Mouse (Mus musculus) spleen, postnatal 4 days (tissue): ENCODE results near the gene Tmed8.
"Not testable (repeated sequence)": the region's sequence is repeated elsewhere in the genome, so short reads cannot be mapped to it uniquely, and the experiment has no call there.

Experiments used
- DNase-seq, 2 experiments: peaks; one replicate each; pipeline ENCODE4 v3.0.0; 2022; ENCODE audit warnings: low spot score in 2 of 2

Tmed8 gene

GRCm38 (mm10) chr12:87160310-87160709 lies 39.9 kb downstream of the Tmed8 start:
- no peak for DNase-seq

- no peak for DNase-seq
Observed at GRCm38 (mm10) chr12:87158099-87158498, 42.2 kb downstream of the Tmed8 start.

DNA sequence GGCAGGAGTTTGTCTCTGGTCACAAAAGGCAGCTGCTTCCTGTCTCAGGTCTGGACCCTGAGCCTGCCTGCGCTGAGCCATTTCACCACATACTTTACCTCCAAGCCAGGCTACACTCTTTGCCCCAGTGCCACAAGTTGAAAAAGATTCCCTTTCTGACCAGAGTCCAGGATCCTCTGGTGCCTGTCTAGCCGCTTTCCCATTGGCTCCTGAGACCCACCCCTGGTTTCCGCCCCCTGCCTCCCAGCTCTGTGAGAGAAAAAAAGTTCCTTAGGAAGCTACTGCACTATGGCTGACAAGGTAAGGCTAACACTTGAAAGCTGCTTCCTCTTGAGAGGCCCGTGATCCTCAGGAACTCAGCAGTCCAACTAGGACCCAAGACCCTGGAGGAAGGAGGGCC lies 42.9 kb downstream of the Tmed8 start:
- DNase-seq = no peak

DNA sequence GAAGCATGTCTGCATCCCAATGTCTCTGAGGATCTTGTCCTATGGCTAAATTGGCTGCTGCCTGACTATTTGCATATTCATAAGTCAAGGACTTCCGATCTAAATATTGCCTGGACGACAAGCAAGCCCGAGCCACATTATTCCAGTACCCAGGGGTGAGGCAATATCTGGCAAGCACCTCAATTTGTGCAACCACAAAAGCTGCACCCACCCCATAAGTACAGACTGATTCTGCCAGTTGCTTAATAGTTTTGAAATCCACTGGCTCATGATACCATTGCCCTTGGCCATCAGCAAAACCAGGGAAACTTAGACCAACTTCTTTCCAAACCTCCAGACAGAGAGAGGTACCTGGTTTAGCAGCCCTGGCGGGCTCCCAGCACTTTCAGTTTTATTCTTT lies 45.8 kb downstream of the Tmed8 start:
- not testable (repeated sequence) for DNase-seq

GRCm38 (mm10) chr12:87149471-87149870 lies 50.8 kb downstream of the Tmed8 start:
- DNase-seq = no peak

DNA sequence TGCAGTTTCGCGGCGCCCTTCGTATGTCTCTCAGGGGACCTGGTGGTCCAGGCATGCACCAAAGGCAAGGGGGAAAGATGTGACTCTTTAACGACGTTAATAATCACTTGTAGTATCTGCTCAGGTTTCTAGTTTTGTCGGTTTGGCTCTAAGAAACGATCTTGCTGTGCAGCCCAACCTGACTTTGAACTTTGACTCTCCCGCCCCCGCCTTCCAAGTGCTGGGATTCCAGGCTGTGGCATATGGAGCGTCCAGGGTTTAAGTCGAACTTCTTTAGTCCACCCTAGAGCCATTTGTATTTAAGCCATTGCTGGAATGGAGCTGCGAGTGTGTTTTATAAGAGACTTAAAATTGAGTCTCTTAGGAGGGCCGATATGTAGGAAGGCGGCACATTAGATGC lies 52.1 kb downstream of the Tmed8 start:
- DNase-seq = no peak

DNA sequence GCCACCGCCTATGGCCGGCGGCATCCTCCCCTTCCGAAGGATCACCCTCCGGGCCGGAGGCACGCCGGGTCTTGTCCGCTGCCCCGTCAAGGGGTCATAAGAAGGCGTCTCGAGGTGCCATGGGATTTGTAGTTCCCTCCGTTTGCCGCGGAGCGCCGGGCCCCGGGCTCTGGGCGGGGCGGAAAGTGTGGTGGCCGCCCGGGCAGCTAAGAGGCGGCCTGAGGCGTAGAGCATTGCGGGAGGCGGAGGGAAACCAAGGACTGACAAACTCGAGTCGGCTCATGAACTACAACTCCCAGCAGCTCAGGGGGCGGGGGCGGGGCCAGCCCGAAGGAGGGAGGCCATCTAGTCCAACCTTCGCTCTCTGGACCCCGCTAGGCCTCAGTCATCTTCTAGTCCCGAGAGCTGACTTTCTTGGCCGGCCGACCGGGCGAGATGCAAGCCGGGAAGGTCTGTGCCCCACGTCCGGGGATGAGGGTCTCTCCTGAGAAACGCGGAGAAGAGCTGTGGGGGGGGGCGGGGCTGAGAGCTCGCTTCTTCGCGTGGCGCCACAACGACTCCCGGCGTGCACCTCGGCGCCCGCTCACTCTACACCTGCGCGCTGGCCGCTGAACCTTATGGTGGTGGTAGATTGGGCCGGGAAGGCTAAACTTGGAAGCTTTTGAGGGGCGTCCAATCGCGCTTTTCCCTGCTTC lies 52.7 kb downstream of the Tmed8 start, which contains the start of gene Pomt2:
TSS of gene Pomt2 (minus strand) at position 574 of the 695 bp plus-strand sequence.
- DNase-seq = peak; percentile 87 to 92

DNA sequence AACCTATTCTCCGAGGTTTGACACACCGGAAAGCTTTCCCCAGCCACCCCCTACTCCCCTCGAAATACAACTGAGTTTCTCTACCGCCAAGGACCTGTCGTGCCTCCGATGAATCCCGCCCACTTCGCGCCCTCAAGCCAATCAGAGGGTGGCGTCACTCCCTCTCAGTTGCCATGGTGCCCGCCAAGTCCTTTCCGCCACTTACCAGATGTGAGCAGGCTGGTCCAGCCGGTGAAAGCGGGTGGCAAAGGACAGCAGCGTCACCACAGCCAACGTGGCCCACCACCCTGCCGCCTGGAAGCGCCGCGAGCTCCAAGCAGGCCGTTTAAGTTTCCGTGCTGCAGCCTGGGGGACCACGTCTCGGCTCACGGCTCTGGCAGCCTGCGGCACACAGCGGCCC lies 53.3 kb downstream of the Tmed8 start, which contains the start of gene Gstz1:
TSS of gene Gstz1 (plus strand) at position 200 of the 400 bp plus-strand sequence.
- peak; percentile 90 to 95 for DNase-seq

DNA sequence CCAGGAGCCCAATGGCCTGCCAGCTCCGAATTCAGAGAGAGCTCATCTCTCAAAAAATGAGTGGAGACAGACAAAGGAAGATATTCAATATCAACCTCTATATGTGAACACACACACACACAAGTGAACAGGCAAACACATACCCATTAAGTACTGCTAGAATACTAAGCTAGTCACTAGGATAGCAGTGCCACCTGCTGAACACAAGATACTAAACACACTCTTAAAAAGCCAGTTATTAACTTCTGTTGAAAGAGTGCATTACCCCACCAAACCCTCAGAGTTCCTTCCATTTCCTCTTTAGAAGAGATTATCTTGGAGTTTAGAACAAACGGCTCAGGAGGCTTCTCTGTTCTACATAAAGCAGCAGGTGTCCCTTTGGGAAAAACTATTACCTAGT lies 58.1 kb downstream of the Tmed8 start:
- DNase-seq = no peak

- DNase-seq = no peak
Observed at GRCm38 (mm10) chr12:87138768-87139167, 61.5 kb downstream of the Tmed8 start.

DNA sequence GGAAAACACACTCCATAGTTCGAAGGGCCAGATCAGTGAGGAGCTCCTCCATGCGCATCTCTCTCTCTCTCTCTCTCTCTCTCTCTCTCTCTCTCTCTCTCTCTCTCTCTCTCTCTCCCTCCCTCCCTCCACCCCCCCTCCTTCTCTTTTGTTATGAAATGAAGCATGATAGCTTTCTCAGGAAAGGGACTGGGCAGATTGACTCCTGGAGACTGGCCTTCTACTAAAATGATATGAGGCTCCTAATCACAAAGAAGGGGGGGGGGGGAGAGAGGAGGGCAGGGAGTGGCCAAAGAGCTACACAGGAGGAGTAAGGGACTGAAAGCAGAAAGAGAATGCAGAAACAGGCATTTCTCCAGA lies 61.9 kb downstream of the Tmed8 start:
- DNase-seq = no peak

DNA sequence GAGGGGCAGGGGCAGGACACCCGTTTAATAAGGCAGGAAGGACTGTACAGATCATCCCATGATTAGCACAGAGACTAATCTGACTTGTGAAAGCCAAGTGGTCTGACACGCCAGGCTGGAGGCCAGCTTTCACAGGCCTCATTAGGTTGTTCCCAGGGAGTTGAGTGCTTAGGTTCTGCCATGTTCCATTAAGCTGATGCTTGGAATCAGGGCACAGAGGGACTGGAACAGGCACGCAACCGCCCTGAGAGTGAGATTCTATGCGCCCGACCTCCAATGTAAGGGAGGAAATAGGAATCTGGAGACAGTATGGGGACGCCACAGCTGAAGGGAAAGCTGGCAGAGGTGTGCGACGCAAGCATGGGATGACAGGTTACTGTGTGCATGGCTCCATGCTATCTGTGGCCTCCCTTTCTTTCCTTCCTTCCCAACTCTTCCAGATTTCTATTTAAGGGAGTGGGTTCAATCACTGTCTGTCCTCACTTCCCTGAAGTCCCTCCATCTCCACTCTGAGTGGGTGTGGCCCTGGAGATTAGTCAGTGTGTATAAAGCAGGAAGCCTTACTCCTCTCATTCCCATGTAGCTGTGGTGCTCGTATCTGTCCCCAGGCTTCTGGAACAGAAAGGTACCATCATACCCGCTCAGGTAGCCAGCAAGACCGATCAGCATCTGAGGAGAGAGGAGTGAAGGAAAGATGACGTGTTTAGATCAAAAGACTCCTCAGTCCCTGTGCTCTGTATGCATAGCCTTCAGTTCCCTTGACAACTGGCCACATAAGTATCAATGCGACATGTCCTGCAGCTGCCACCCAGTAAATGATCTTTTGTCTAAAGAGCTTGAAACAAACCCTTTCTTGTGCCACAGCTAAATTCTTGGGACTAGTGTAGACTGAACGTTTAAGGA lies 62.6 kb downstream of the Tmed8 start:
- no peak for DNase-seq

GRCm38 (mm10) chr12:87132784-87133183 lies 67.5 kb downstream of the Tmed8 start:
- no peak for DNase-seq

DNA sequence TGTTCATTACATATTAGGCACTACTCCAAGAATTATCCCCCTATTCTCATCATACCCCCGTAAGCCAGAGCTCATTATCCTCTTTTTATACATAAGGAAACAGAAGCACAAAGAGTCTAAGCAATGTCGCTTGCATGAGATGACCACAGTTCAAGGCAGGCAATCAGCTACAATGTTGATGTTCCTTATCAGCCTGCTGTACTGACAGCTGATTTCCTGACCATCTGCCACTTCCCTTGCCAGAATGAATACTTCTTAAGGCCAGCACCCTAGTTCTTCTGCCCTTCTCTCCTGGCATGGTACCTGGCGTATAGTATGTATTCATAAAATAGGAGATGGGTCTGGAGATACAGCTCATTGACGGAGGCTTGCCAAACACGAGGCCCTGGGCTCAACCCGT lies 68.0 kb downstream of the Tmed8 start:
- no peak for DNase-seq

DNA sequence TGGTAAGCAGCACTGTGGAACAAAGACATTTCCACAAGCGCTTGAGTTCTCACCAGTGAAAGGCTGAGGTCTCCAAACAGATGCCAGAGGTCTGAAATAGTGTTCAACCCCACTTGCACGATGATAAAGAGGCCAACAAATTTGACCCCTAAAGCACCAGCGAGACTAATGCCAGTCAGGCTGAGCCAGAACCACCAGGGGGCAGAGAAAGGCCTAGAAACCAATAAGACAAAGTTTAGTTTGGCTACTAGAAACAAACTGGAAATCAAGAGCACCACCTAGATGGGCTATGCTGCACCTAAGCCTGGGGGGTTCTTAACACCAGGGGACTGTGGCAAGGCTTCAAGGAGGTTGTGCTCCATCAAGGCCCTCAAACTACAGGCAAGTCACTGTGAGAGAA lies 68.6 kb downstream of the Tmed8 start:
- DNase-seq = no peak

DNA sequence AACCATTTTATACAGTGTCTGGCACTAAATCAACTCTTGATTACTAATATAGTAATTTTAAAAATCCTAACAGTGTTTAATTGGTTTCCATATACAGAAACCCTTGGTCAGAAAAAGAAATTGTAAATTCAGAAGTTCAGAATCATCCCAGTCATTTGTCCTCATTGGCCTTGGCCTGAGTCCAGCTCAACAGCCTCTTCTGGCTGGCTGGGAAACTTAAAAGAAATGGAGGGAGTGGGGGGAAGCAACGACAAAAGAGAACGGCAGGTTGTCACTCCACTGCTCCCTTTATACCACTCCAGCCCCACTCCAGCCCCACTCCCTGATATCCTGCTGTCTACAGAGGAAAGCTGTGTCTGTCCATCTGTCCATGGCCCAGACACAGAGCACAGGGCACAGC lies 69.1 kb downstream of the Tmed8 start:
- DNase-seq = no peak

DNA sequence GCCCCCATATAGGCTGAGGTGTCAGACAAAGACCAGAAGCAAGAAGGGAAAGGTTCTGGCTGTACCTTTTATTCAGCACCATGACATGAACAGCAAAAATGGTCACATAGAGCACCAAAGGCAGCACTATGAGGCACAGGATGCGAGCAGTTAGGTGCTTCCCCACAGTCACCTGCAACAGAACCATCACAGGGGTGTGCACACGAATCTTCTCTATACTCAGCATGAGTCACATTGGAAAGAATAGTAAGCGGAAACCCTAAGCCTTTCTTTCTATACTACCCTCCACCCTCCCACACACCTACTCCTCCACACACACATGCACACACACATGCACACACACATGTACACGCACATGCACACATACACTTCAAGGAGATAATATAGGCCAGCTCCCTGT lies 70.0 kb downstream of the Tmed8 start:
- no peak for DNase-seq

GRCm38 (mm10) chr12:87127256-87127655 lies 73.0 kb downstream of the Tmed8 start:
- no peak for DNase-seq

- no peak for DNase-seq
Observed at GRCm38 (mm10) chr12:87121918-87122589, 78.2 kb downstream of the Tmed8 start.
